Mouse (Mus musculus) E14TG2a.4 (cell line): ENCODE data around the gene Tdrd12.

Experiments used
- CTCF ChIP-seq: conservative IDR thresholded peaks from 2 replicates; pipeline ENCODE4 v1.5.1; 2014; ENCODE audit warnings: low read length
- NANOG ChIP-seq: IDR thresholded peaks from 2 replicates; pipeline ENCODE4 v1.6.1; 2014; ENCODE audit warnings: borderline replicate concordance, low read length, mixed read lengths
- POU5F1 ChIP-seq: IDR thresholded peaks from 2 replicates; pipeline ENCODE4 v1.6.1; 2014; ENCODE audit warnings: low read length, borderline replicate concordance

DNA sequence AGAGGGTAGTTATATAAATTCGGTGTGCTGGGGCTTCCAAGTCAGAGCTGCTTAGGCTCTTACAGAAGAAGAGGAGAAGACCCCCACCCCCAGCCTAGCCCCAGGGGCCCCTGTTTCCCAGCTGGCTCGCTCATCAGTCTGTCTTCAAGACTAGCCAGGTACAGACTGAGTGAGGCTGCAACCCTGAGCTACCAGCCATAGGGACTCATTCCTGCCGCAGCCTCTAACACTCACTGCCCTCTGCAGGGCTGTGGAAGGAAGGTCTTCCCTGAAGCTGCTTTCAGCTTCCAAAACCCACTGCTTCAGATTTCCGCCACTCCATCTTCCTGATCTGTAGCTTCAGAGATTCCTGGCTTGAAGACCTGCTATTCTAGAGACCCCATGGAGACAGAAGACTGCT, 35.5 kb downstream of the Tdrd12 start:
- no peak for TF ChIP-seq CTCF
- no peak for TF ChIP-seq POU5F1
- no peak for TF ChIP-seq NANOG
